Mouse (Mus musculus) left cerebral cortex, adult 2 months (tissue): ENCODE measurements around the gene Agxt. TPM values are rescaled to one million over a fixed set of nuclear protein-coding genes. Genes with fewer than 3 reads are reported as not detected.

Experiments
- DNase-seq, 2 experiments: peaks; one replicate each; pipeline ENCODE4 v3.0.0; 2021 to 2022; ENCODE audit warnings: low spot score in 2 of 2, mixed read lengths in 1 of 2; ENCODE audit errors: extremely low spot score in 1 of 2
- H3K27ac ChIP-seq: fragments of 200-600 bp; 2 replicates; pipeline ENCODE4 v1.8.1; 2022
- H3K4me3 ChIP-seq: fragments of 200-600 bp; 2 replicates; pipeline ENCODE4 v1.8.1; 2022
- CTCF ChIP-seq: fragments of 200-600 bp; IDR thresholded peaks from 2 replicates; pipeline ENCODE4 v1.8.1; 2022; ENCODE audit warnings: antibody characterized with exemption, mild to moderate bottlenecking, moderate library complexity
- intact Hi-C: fragments of 180-260 bp; cut with DNase I; formaldehyde crosslinking; loops from one replicate; pipeline ENCODE4 v1.15.1; 2025
- total RNA-seq, 2 experiments: library from RNA; stranded (reverse); gene quantifications; 2 replicates each; pipeline ENCODE4 v1.2.3; 2021

Agxt gene
- total RNA-seq, 2 experiments from 2014 or later, result not detected

DNA sequence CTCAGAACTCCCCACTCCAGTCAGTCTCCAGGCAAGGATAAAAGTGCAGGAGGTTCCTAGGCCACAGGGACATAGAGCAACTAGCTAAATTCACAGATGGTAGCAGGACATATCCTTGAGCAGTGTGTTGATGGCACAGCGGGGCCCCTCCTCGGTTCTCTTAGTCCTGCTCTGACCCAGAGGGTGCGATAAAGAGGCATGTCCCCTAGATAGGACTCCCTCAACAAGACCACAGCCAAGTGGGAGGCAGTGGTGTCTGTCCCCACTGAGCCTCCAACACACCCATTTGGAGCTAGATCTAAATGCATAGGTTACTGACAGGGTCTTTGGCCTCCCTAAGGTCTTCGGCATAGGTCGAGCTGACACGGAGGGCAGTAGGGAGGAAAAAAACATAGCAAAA is 40.8 kb downstream of the Agxt start:
- intact Hi-C loops, result loop anchor here (2.0 kb wide), 1 partner anchor 331 kb away; no protein-coding TSS in a partner anchor
- Histone ChIP-seq H3K4me3 (no peak overlapping the region), H3K27ac (no peak overlapping the region)
- DNase-seq, result no peak
- no peak for TF ChIP-seq CTCF

DNA sequence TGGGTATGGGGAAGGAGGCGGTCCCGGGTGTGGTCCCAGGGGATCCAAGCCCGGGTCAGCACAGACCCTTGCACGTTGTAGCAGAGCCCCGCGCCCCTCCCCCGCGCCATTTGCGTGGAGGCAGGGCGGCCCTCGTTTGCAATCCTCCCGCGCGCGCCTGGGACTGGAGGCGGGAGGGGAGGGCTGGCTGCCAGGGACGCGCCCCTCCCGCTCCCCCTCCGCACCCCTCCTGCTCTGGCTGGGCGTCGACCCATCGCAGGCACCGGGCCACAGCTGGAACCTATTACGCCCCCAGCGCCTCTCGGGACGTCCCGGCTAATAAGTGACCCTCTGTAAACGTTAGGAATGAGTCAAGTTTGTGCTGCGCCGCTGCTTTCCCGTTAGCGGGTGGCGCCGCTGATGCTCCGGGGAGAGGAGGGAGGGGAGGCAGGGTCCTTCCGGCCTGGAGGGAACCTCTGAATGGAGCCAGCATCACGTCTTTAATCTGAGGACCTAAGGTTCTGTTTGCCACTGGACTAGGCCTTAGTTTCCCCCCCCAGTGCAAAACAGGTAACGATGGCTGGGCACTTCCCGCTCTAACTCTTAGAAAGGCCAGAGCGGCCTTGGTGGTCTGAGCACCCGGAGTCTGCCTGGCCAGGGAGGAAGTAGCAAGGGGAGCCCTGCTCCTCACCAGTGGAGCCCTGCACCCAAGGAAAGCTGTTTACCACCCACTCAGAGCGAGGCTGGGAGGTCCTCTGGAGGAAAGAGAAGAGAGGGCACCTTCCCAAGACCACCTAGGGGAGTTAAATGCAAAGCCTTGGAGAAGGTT is 41.7 kb downstream of the Agxt start:
- Histone ChIP-seq H3K4me3 (peak overlapping the region; percentile 21), H3K27ac (no peak overlapping the region)
- intact Hi-C loops, result no loop called here
- no peak for TF ChIP-seq CTCF
- DNase-seq, result peak; percentile 49 to 65

DNA sequence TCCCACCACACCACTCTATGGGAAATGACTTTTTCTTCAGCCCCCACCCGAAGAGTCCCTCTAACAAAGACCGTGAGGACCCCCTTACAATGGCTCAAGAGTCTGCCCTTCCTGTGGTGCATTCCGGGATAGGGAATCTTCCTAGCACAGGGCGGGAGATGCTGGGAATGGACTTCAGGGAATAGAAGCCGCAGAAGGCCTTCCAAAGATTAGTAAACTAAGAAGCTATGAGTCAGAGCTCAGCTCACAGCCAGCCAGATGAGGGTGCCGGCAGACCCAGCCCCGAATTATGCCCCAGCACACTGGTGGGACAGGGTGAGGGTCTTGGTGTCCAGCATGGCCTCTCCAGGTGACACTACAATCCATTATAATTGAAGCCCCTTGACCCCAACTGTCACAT is 47.2 kb downstream of the Agxt start:
- Histone ChIP-seq H3K4me3 (no peak overlapping the region), H3K27ac (no peak overlapping the region)
- no peak for TF ChIP-seq CTCF
- intact Hi-C loops, result no loop called here
- no peak for DNase-seq

DNA sequence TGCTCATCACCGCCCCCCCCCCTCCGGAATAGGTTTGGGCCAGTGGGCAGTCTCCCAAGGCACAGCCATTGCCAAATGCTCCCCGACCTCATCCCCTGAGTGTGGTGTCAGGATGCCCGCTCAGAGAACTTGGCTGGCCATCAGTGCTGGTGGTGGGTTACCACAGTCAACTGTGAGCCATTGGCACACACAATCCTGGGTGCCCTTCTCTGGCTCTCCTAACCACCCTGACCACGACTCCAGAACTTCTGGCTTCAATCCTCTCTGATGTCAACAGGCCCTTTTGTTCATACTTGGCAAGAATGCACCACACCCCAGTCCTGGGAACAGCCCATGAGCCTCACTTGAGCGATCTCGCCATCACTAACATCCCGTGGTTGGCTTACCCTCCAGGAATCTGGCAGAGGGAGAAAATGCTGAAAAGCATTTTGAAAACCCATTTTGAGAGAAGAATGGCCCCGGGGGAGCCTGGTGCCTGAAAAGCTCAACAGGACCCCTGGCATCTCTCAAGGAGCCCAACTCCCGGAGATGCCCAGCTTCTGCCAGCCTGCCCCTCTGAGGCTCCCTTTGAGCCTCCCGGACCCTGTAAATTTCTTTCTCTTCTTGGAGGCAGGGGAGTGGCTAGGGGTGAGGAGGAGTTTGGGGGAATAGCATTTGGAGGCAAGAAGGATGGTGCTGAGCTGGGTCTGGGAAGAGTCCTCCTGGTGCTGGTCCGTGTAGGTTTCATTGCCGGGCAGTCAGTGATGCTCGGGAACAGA is 49.2 kb downstream of the Agxt start:
- Histone ChIP-seq H3K27ac (no peak overlapping the region), H3K4me3 (no peak overlapping the region)
- no peak for DNase-seq
- intact Hi-C loops, result no loop called here
- TF ChIP-seq CTCF, result no peak

DNA sequence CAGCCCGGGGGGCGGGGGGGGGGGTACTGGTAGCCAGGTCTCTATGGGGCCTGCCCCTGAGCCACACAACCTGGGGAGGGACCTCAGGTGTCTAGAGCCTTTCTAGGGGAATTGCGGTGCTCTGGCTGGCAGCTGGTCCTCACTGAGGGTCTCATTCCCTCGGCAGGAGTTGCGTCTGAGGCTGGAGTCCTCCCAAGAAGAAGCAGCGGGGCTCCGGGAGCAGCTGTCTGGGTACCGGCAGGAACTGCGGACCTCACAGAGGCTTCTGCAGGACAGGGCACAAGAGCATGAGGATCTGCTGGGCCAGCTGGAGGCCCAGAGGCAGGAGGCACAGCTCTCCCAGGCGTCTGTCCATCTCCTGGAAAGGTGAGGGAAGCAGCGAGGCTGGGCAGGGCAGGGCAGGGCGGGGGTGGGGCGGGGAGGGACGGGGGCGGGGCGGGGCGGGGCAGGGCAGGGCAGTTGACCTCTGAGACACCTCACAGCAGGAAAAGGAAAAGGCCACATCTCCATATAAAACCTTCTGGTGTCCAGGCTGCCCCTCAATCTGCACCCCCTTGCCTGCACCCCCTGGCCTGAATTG is 55.8 kb downstream of the Agxt start:
- intact Hi-C loops, result no loop called here
- Histone ChIP-seq H3K27ac (no peak overlapping the region), H3K4me3 (no peak overlapping the region)
- TF ChIP-seq CTCF, result no peak
- DNase-seq, result no peak

DNA sequence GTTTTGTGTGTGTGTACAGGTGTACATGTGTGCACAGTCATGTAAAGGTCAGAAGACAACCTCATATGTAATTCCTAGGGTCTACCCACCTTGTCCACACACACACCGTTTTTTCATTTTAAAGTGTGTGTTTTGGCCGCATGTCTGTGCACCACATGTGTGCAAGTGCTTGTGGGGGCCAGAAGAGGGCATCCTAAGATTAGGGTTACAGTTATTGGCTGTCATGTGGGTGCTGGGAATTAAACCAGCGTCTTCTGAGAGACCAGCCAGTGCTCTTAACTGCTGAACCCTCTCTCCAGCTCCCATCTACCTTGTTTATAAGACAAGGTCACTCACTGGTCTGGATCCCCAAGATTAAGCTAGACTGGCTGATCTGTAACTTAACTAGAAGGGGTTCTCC is 59.9 kb downstream of the Agxt start:
- H3K4me3 ChIP-seq, result no peak overlapping the region
- intact Hi-C loops, result no loop called here
- no peak for DNase-seq
- no peak overlapping the region for H3K27ac ChIP-seq
- TF ChIP-seq CTCF, result no peak

Other genes with a start within 250 kb of the Agxt start
- under 1 TPM; 0.29 to 0.37 TPM for gene Ankmy1, start 232.3 kb upstream of the Agxt start, total RNA-seq
- 10 to 100 TPM; 15.8 to 16.2 TPM for gene Dusp28, start 228.3 kb upstream of the Agxt start, total RNA-seq
- gene Rnpepl1, start 224.5 kb upstream of the Agxt start, total RNA-seq, result 10 to 100 TPM; 30.2 to 37.4 TPM
- gene Capn10, start 200.9 kb upstream of the Agxt start, total RNA-seq, result 10 to 100 TPM; 39.0 to 40.1 TPM
- gene Gpr35, start 184.4 kb upstream of the Agxt start, total RNA-seq, result 1 to 10 TPM in 1 of 2 experiments, under 1 TPM in 1; 0.16 to 1.1 TPM
- not detected for gene Aqp12, start 128.9 kb upstream of the Agxt start, total RNA-seq
- gene Kif1a, start 33.3 kb upstream of the Agxt start, total RNA-seq, result 100 to 1,000 TPM; 730 to 772 TPM
- gene 2310007B03Rik, start 25.7 kb downstream of the Agxt start, total RNA-seq, result not detected
- gene Crocc2, start 33.5 kb downstream of the Agxt start, total RNA-seq, result under 1 TPM; 0.07 to 0.12 TPM
- gene Sned1, start 100.6 kb downstream of the Agxt start, total RNA-seq, result 10 to 100 TPM in 1 of 2 experiments, 1 to 10 TPM in 1; 7.0 to 10.0 TPM
- gene Mterf4, start 170.7 kb downstream of the Agxt start, total RNA-seq, result 10 to 100 TPM; 17.3 to 20.8 TPM
- 10 to 100 TPM; 74.6 to 87.0 TPM for gene Ppp1r7, start 207.6 kb downstream of the Agxt start, total RNA-seq
- gene Pask, start 208.2 kb downstream of the Agxt start, total RNA-seq, result 1 to 10 TPM; 5.8 to 6.3 TPM
- under 1 TPM in 1 of 2 experiments, not detected in 1; 0.16 TPM for gene Ano7, start 238.7 kb downstream of the Agxt start, total RNA-seq